Mouse (Mus musculus): ENCODE data around the gene Cnot6l.

DNA sequence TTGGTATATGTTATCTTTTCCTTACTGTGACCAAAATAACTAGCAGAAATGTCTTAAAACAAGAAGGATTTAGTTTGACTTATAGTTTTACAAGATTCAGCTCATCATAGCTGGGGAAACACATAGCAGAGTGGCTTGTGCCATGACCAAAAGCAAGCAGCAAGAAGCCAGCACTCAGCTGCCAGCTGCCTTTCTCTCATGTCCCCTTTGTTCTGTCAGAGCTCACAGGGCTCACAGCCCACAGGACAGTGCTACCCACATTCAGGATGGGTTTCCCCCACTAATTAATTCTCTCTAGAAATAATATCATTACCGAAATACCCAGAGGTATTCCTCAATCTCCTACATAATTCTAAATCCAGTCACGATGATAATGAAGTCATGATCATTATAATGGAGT, 43.6 kb upstream of the Cnot6l start:
- TF ChIP-seq EP300 (IDR thresholded peaks at IDR 0.05; ENCODE audit: low read depth) = no peak
- no peak for TF ChIP-seq CTCF (IDR thresholded peaks at IDR 0.05; ENCODE audit: low read depth)
